Mouse (Mus musculus) adrenal gland, adult 10 weeks (tissue): ENCODE measurements around the gene Cabcoco1. TPM values are rescaled to one million over a fixed set of nuclear protein-coding genes. Genes with fewer than 3 reads are reported as not detected.

Source experiments
- polyA plus RNA-seq: library from polyadenylated mRNA; stranded (reverse); fragments of 350-450 nt; fragmentation: Illumina TruSeq; extraction: RNeasy Lipid Tissue Mini Kit (QIAGEN cat#74804); gene quantifications from one replicate; pipeline ENCODE4 v1.2.3, GENCODE M21; 2014; ENCODE audit warnings: low read depth, low replicate concordance

Gene Cabcoco1
- polyA plus RNA-seq, result 6.1 TPM

GRCm38 (mm10) chr10:68541139-68541942 is at the start of gene Cabcoco1:
Cabcoco1 (minus strand) TSS chr10:68541896.

Other genes with a start within 250 kb of the Cabcoco1 start
- gene Tmem26, start 181.8 kb upstream of the Cabcoco1 start, polyA plus RNA-seq, result 14.9 TPM